Mouse (Mus musculus) spleen, adult 2 months (tissue): ENCODE data around the gene Dock10.

Source experiments
- CTCF ChIP-seq: fragments of 200-500 bp; IDR thresholded peaks from 2 replicates; pipeline ENCODE4 v1.5.1; 2011; ENCODE audit warnings: mild to moderate bottlenecking, inconsistent platforms; ENCODE audit not compliant: insufficient read depth, insufficient read length, insufficient replicate concordance; ENCODE audit errors: extremely low read depth
- POLR2A ChIP-seq: fragments of 200-500 bp; IDR thresholded peaks from 2 replicates; pipeline ENCODE4 v1.6.1; 2011; ENCODE audit warnings: low read depth, low read length, inconsistent platforms

- TF ChIP-seq CTCF (no peak), POLR2A (no peak)
Observed at GRCm38 (mm10) chr1:80520456-80520855, 237.9 kb downstream of the Dock10 start.
